Mouse (Mus musculus) ovary, postnatal 14 days (tissue): ENCODE measurements around the gene Abca12.

Experiments used
- DNase-seq: peaks from one replicate; pipeline ENCODE4 v3.0.0; 2022; ENCODE audit warnings: low spot score

Abca12 gene

GRCm38 (mm10) chr1:71193931-71194330, 220.8 kb downstream of the Abca12 start:
- DNase-seq, result no peak
